Mouse (Mus musculus) common myeloid progenitor, adult 5-6 weeks (primary cell): ENCODE data around the gene Opcml. TPM values are rescaled to one million over a fixed set of nuclear protein-coding genes. Genes with fewer than 3 reads are reported as not detected.
A peak's percentile ranks its signal among the peaks of the same experiment; 100 is the strongest.

ENCODE experiments used
- ATAC-seq: replicated peaks from 2 replicates; pipeline ENCODE4 v1.8.0; 2016; ENCODE audit warnings: low read depth, mild to moderate bottlenecking, moderate TSS enrichment, inconsistent platforms; ENCODE audit not compliant: poor library complexity, severe bottlenecking
- total RNA-seq: library from RNA; stranded (forward); fragments of 200-1000, 187-1606 nt; gene quantifications from 2 replicates; pipeline ENCODE4 v1.2.3, GENCODE M21; 2017

Opcml gene
- total RNA-seq, 1 experiment from 2014 or later = not detected

DNA sequence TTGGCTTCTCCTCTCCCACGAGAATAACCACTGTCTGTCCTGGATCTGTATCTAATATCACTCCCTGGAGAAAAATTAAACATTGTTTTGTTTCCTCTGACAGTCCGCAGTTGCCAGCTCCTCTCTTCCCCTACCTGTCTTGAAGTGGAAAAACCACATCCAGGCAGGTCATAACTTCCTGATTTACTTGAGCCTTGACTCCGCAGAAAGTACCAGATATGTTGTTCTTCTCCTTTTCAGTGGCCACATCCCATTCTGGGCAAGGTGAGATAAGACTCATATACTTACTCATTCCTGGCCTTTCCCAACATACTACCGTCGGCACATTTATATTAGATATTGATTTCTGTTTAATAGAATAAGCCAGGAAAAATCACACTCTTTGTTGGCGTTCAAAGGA, 673.0 kb downstream of the Opcml start:
- peak; percentile 63 for ATAC-seq

DNA sequence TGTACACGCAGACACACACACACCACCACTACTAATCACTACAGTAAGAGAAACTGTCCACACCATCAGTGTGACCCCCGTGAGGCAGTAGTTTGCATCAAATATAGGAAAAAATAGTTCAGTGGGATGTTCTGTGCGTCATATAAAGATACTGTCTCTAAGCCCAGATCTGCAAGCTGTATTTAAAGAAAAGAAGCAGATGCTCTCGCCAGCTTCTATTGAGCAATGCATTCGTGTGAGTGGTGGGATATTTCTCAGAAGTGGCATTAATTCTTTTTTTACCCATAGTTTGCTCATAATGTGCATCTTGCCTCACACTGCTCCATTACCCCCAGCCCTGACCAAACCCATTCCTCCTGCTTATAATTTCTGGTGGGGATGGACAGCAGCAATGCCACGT, 678.8 kb downstream of the Opcml start:
- no peak for ATAC-seq

DNA sequence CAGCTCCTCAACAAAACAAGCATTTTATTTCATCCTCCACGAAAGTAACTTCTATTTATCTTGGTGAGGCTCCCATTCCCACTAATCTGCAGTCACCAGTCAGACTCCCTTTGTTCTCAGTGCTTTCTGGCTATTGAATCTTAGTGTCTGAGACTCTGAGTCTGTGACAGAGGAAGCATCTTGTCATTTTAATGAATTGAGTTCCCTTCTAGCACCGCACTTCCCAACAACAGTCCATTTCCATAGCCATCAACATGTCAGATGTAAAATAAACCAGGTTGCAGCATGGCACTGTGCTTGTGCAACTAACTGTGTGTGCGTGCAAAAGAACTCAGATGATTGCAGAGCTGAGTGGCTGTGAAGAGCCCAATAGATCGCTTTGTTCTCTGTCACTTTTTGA, 680.9 kb downstream of the Opcml start:
- ATAC-seq = no peak

DNA sequence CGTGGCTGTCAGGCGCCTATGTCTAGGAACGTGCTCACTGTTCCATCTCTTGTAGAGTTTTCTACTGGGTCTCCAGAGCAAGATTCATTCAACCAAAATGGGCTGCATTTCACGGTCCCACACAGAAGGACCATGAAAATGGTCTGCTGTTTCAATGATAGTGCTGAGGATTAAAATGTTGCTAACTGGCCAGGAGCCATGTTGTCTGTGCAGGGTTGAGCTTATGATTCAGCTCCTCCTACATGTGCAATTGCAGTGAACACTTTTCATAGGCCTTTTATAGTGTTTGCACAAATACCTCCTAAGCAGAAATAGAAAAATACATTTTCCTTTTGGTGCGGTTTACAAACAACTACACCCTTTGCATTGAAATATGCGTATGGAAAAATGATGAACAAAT, 684.0 kb downstream of the Opcml start:
- ATAC-seq = no peak

DNA sequence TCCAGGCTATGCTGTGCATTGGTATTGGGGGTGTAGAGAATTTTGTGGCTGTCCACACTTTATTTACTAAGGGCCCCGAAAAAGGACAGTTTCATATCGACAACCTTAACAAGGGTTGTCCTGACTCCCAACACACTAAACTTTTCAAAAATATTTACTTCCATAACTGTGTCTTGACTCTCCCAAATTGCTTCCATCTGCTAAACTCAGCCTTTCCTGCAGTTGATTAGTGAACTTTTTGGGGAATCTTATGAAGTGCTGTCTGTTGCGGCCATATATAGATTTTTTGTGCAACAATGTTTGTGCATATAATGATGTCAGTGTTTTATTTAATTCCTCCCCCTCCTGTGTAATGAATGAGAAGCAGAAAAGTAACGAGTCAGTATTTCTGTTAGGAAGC, 690.7 kb downstream of the Opcml start:
- ATAC-seq = no peak

DNA sequence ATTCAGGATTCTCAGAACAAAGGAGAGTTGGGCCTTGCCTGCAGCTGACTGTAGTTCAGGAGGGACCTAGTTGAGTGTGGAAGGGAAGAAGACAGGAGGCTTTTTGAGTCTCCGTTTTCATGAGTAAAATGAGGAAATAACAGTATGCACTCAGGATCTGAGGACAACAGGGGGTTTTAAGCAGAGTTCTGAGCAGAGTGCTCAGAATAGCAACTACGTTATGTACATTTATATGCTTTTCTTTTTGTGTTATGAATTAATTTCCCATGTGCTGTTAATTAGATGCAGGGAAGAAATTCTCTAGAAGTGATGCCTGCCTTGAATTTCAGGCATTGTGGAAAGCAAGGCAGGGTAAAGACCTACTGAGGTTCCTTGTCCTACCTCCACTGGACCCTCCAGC, 697.9 kb downstream of the Opcml start:
- no peak for ATAC-seq

DNA sequence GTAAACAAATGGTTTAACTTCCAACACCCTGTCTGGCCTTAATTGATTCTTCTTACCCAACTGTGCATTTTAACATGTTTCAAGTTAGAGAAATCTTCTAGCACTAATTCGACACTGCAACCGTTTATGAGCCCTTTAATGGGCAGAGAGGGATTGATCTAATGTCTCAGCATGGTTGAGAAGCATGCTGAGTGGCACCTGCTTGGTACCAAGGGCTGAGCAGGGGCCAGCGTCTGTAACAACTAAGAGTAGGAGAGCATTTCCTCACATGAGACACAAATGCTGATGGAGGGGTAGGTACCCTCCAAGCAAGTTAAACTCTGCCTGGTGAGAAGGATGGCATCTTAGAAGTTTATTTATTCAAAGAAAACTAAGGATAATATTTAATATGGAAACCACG, 699.3 kb downstream of the Opcml start:
- no peak for ATAC-seq

DNA sequence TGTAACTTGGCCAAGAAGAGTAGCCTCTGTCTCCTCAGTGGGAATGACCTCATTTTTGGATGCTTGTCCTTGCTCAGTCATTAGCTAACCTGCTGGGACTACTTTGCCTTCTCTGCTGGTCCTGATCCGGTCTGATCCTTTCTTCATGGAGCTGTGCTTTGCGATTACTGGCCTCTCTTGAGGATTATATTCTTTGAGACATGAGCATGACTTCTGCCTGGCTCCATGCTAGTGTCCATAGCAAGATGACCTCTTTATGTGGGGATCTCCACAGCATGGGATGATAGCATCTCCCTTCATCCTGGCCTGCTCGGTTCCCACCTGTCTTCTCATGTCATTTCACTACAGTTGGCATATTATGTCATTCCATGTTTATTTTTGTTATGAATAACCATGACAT, 699.8 kb downstream of the Opcml start:
- ATAC-seq = no peak

DNA sequence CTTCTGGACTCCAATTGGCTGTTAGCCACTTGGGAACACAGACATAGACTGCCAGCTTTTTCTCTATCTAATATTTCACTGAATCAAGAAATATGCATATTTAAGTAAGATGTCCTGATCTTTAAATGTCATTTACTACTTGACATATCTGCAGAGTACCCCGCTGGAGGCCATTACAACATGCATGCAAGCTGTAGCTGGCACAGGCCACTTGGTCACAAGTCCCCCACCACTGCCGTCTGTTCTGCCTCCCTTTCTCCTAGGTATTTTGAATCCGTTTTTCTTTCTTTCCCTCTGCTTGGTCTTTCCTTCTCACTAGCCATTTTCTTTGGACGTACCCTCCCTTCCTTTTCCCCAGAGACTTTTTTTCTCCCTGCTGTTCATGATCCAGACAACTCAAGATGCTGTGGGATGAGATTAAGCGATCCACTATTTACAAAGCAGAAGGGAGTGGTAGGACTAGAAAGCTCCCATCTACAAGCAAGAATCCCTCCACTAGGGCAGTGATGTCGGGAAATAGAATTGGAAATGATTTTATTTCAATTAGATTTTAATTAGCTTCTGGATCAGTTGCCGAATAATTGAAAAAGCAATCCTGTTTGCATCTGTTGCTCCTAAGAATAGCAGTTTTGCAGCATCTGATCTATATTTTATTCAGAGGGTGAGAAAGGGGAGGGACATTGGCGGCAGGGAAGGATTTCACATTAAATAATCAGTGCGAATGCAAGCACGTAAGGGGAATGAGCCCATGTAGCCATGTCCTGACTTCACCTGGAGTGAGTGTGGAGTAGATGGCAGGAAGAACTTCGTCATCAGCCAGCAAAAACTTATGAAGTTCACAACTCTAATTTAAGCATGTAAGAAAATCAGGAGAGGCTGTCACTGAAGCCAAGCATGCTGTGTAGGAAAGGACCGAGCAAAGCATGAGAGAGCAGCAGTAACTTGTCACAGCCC, 709.5 kb downstream of the Opcml start:
- no peak for ATAC-seq

DNA sequence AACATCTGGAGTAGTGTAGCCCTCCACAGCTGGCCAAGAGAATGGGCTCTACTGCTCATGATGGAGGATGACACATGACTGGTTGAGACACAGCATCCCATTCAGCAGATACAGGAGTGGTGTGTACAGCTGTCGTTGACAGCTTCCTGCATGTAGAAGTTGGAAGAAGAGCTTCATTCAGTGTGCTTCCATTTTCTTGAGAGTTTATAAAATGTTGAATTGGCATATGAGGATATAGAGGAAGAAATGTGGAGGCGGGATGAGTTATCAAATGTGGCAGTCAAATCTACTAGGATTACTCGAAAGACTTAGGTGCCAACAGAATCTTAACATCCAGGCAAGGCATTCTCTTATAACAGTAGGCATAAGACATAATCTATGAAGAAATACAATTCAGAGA, 723.3 kb downstream of the Opcml start:
- ATAC-seq = no peak

DNA sequence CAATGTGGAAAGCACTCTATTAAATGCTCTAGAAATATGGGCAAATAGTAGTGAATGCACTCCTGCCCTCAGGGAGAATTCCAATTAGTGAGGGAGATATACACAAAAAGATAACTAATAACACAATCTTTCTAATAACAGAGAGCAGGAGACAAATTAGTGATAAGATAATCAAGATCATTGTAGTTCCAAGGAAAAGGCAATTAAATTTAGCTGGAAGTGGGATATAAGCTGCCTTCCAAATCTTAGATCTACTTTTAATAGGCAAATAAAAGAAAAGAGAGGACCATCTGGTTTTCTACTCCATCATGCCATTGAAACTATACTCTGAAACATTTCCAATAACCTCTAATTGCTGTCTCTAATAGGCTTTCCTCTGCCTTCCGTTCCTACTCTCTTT, 742.6 kb downstream of the Opcml start:
- ATAC-seq = no peak

DNA sequence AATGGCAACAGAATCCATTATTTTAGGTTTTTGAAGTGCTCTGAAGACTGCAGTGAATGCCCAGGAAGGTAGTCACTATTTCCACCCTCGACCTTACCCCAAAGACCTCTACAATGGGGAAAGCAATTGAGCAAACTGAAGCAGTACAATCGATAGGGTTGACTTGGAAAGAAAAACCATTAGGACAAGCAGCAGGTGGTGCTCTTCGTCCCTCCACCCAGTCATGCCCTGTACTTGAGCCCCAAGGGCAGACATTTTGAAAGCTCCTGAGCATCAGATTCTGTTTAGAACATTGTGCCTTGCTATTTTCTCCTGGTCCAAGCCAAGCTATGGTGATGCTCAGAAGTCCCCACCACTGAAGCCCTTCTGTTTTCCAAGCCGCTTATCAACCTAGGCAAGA, 744.4 kb downstream of the Opcml start:
- ATAC-seq = no peak

DNA sequence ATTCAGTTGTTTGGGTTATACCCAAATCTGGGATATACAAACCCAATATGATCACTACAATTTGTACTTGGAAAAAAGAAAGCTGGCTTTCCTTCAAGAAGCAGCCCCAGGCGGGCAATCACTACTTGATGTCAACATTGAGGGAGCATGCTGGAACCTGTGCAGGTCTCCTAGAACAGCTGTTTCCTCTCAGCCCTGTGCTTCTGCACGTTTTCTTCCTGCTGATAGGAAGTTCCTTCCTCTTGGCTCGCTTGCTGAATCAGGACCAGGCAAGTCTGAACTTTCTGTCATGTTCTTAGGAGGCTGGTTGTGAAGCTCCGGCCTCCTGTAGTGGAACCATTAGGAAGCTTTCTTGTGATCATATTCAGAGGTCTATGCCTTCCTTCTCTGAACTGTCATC, 746.1 kb downstream of the Opcml start:
- ATAC-seq = no peak

DNA sequence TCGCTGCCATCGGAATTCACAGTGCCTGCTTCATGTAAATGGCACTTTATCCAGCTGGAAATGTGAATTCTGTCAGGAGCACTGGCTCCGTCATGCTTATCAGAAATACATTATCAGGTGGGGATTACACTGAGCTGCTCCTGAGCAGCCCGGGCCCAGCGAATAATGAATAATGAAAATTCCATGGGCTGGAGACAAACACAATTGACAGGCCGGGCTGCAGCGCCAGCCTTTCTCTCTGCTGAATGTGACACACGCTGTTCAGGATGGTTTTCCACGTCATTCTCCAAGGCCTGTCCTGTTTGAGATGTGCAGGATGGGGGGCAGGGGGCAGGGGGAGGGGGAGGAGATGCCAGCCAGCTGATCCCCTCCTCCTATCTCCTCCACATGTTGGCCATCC, 757.6 kb downstream of the Opcml start:
- ATAC-seq = no peak

DNA sequence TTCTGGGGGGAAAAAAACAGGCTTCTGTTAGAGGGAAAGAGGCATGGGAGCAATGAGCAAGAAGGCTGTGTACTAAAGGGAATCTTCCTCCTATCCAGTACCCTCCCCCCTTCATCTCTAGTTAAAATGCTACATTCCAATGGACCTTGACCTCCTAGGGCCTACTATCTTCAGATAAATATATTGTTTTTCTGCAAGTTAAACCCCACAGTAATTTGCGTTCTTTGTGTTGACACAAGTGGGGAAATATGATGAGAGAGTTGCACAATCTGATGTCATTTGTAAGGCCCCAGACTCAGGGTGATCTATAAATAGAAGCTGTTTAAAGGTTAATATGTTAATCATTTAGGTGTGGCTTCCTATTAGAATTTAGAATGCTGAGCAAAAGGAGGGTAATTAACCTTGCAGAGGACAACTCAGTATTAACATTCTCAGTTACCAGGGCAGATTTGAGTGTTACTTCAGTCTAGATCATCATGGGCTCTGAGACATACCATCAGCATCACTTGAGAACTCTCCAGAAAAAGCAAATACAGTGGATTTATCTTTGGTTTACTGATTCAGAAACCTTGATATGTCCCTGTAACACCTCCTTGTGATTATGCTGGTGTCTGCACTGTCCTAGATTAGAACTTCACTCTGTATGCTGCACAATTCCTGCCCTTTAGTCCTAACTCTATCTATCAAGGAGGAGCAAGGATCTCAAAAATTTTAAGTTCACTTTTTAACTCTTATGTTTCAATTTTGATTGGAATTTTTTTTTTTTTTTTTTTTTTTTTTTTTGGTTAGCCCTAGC, 762.0 kb downstream of the Opcml start:
- no peak for ATAC-seq

DNA sequence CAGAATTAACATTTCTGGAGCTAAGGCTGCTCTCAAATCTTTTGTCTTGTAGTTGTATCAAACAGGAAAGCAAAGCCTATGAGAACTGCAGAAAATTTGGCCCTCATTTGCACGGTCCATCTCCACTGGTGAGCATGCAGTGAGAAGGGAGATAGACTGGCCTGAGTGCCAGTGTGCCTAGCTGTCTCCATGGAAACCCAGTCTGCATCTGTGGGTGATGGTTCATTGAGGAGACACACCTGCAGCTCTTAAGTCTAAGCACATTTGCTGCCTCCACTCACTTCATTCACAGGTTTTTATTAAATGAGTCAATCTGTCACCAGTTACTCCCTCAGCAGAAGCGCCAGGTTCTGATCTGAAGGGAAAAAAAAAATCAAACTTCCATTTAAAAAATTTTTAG, 768.1 kb downstream of the Opcml start:
- ATAC-seq = no peak

DNA sequence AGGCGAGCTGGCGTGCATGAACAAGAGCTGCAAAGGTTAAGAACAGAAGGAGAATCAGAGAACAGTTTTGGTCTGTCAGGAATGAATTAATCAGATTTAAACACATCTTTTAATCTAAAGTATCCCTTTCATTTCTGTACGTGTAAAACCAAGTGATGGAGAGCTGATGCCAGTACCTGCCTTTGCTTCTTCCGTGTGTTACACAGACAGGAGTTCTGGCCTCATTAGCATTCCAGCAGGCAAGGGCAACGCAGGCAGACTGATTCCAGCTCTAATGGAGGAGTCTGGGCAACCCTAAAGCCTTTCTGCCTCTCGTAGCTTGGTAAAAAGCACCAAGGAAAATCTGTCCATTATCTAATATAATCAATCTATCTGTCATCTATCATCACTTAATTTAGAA, 771.2 kb downstream of the Opcml start:
- no peak for ATAC-seq

DNA sequence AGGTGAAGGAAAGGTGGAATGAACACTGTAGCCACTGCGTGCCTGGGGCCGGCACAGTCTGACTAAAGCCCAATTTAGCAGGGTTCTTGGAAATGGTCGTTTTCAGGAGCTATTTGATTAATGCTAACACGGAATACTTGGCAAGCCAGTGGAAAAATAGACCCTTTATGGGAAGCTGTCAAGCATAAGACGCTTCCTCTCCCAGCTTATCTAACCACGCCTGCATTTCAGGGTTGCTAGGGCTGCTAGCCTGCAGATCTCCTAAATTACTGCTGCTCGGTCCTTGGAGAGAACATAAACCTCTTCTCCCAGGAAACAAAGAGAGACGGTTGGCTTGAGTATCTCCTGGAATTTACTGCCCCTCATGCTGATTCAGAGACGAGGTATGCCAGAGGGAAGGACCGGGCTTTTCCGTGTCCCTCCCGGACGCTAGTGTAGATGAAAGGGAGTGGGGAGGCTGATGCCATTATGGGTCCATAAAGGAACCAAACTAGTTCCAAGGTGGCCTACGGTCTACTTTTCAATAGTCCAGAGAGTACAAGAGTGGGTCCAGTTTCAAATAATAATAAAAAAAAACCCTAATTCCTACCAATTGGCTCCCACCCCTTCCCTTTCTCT, 772.6 kb downstream of the Opcml start:
- ATAC-seq = no peak

DNA sequence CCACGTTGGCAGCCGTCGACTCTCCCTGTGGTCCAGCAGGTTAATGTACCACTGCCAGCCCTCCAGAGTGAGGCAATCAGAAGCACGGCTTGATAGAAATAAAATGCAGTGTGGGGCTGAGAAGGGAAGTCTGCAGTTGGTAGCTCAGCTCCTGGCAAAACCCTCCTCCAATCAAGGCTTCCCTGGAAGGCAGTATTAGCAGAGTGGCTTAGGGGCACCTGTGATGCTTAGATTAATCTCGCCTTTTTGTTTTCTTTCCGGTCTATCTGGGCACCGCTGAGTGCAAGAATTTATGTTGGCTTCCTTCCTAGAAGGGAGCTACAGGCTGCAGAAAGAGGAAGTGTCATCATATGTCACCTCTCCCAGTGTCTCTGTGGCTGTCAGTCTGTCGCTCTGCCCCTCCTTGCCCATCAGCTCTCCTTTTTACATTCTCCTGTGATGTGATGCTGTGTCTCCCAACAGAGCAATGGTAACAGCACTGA, 778.5 kb downstream of the Opcml start:
- ATAC-seq = peak; percentile 96

DNA sequence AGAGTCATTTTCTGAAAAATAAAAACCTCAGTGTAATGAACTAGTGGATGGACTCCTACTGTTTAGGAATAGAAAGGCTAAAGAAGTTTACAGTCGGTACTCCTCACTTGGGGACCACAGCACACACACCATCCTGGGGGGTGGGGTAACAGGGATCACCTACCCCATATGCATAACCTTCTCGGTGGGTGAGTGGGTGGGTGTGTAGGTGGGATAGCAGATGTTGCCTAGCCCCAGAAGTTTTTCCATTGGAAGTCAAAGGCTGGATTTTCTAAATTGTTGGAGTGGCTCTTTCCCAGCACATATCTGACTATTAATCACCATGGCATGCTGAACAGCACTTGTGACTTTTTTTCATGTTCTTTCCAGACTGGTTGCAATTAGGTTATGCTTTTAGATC, 779.2 kb downstream of the Opcml start:
- ATAC-seq = no peak

DNA sequence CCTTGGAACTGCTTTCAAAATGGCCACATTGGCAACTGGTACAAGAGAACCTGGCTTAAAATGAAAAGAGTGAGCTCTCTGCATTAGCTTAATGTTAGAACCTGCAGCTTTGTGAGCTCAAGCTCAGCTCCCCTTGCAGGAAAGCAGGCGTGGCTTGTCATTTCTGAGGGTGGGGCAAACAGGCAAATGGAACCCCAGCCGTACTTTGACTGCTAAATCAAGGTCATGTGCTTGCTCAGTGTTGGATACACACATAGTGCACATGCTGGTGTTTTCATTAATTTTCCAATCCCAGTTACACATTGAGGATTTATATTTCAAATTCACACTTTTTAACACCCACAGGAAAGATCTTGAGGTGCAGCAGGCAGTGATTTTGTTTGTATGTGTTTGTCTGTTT, 781.1 kb downstream of the Opcml start:
- no peak for ATAC-seq
